Mouse (Mus musculus) frontal cortex, postnatal 14 days (tissue): ENCODE data around the gene Rnf220.

Experiments
- DNase-seq, 2 experiments: peaks; one replicate each; pipeline ENCODE4 v3.0.0; 2022; ENCODE audit warnings: low spot score in 2 of 2

Rnf220 gene

DNA sequence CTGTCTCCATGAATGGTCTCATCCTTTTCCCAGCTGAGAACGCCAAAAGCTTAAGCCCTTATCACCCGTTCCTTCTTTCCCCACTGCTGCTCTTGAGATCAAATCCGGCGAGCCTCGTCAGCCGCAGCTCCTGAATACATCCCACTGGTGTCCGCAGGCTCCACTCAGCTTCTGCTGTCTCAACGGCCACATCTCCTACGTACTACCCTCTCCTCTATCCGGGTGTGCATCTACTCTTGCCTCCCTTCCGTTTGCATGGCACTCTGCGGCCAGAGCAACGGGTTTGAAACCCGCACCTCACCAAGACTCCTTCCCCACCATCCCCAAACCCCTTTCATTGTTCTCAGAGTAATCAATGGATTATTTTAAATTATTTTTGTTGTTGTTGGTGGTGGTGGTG lies 58.8 kb downstream of the Rnf220 start:
- no peak for DNase-seq

- DNase-seq = no peak
These were observed 59.7 kb downstream of the Rnf220 start for GRCm38 (mm10) chr4:117436995-117437660.

GRCm38 (mm10) chr4:117434336-117434735 lies 62.5 kb downstream of the Rnf220 start:
- DNase-seq = no peak

GRCm38 (mm10) chr4:117429604-117430003 lies 67.2 kb downstream of the Rnf220 start:
- no peak for DNase-seq

- DNase-seq = no peak
These were observed 69.3 kb downstream of the Rnf220 start for GRCm38 (mm10) chr4:117427540-117427939.

DNA sequence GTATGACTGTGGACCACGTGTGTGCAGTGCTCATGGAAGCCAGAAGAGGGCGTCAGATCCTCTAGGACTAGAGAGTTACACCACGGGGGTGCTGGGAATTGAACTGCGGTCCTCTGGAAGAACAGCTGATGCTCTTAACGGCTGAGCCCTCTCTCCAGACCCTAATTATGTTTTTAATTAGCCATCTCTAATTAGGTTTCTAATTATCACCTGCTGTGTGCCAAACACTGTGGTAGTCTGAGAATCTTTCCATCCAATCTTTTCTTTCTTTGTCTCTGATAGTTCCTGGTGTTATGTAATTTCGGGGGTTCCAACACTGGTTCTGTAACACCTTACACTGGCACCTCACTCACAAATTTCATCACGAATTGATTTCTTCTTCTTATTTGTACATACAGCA lies 75.8 kb downstream of the Rnf220 start:
- DNase-seq = no peak

DNA sequence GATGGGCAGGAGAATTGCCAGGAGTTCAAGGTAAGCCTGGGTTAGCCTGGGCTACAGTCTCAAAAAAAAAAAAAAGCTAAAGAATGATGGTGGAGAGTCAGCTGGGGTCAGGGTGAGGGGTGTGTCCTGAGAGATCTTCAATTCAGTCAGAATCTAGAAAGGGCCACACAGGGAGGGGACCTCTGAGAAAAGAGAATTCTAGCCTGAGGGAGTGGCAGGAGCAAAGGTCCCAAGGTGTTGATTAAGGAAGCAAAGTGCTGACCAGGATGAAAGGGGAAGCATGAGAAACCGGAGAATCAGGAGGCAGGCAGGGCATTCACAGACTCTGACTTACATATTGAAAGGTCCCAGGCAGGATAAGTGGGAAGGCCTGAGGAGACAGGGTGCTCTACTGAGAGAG lies 80.0 kb downstream of the Rnf220 start:
- no peak for DNase-seq

GRCm38 (mm10) chr4:117410049-117410410 lies 86.8 kb downstream of the Rnf220 start:
- no peak for DNase-seq

DNA sequence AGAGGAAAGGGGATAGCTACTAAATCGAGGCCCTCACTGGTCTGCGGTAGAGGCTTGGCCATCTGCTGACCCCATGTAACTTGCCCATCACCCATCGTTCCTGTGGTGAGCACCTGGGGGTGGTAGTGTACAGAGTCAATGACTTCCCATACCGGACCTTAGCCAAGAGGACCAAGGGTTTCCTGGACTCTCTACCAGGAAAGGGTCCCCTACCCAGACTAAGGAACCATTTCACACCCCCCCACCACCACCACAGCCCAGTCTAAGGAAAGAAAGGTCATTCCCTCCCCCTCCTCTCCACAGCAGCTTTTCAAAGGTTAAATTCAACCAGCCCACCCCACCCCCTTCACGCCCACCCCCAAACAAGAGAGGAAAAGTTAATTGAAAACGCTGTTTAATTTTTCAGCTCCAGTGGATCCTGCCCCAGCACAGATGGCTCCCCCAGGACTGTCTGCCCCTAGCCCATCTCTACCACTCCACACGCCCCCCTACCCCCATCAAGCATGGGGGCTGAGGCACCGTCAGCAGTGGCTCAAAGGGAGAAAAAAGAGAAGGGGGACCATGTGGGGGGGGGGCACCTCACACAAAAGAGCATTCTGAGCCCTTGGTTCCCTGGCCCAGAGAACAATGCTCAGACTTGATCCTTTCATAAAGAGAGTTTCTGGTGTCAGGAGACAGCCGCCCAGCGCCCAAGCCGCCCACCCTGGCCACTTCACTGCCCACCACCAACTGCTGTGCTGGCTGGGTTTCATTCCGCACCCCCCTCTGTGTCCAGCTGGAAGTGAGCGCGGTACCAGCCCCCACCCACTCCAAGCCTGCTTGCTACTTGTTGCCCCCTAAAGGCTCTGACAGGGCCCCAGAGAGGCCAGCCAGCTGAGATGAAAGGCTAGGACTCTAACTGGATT lies 87.5 kb downstream of the Rnf220 start:
- DNase-seq = no peak

- DNase-seq = no peak
These were observed 88.9 kb downstream of the Rnf220 start for GRCm38 (mm10) chr4:117407945-117408344.

DNA sequence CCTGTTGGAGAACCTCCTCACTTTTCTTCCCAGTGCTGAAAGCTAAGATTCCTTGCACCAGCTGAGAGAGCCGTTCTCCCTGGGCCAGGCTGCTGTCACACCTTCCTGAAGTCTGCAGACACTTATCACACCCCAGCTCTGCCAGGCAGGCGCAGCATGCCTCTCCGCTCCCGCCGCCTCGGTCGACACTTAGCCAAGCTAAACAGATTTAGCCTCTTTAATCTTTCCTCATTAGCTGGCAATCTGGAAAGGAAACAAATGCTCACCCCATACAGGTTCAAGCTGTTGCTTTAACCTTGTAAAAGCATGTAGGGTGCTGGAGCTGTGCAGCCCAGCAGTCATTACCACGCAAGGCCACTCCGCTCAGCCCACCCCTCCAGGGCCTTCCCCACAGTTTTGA lies 90.9 kb downstream of the Rnf220 start:
- no peak for DNase-seq

- DNase-seq = no peak
These were observed 91.6 kb downstream of the Rnf220 start for GRCm38 (mm10) chr4:117405211-117405610.

GRCm38 (mm10) chr4:117403411-117403810 lies 93.4 kb downstream of the Rnf220 start:
- DNase-seq = no peak

DNA sequence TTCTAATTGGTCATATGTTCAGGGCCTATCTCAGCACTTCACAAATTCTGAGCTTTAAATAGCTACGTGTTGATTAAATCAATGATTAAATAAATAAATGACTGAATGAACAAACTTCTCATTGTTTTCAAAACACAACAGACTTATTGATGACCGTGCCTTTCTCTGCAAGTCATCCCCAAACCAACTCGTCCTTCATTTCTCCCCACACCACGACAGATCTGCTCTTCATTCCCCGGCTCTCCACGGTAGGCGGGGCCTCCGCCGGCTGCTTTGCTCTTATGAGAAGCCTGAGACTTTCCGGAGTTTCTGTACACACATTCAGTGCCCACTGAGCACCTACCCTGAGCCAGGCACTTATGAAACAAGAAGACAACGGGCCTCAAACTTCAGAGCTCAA lies 99.7 kb downstream of the Rnf220 start:
- no peak for DNase-seq

- no peak for DNase-seq
These were observed 103.8 kb downstream of the Rnf220 start for GRCm38 (mm10) chr4:117393027-117393426.

- DNase-seq = no peak
These were observed 104.5 kb downstream of the Rnf220 start for GRCm38 (mm10) chr4:117392391-117392790.

- no peak for DNase-seq
These were observed 104.9 kb downstream of the Rnf220 start for GRCm38 (mm10) chr4:117391966-117392365.

DNA sequence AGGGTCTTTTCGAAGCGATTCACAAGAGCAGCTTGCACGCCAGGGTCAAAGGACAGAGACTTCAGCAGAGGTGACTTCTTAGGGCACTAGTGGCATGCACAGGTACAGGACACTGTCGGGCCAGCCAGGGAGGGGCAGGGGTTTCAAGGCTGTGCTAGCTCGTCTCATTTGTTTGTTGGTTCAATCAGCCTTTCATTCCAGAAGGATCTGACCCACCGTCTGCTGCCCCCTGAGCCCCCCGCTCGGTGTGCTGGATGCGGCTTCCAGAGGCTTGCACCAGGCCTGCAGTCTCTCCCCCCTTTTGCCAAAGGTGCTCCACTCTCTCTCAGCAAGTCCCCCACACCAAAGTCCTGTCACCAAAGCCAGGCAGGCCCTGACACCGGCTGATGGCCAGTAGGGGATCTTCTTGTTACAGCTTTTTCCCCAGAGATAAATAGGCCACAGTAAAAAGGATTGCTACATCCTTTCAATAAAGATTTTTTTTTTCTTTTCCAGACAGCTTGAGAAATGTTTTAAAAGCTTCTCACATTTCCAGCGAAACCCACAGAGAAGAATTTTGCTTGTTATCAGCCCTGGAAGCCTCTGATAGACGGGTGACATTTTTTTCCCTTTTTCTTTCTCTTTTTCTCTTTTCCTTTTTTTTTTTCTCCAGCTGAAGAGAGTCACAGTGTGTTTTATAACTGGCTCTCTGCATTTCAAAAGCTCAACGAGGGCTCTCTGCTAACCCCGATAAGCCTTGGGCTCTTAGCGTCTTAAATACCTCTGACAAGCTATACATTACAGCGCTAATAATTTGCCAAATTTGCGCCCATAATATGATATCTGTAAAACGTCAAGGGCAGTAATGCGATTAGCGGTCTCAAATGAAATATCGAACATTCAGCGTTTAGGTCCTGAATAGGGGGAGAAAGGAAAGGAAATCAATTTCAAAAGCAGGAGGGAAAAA lies 105.7 kb downstream of the Rnf220 start:
- DNase-seq = no peak

GRCm38 (mm10) chr4:117389264-117390054 lies 107.4 kb downstream of the Rnf220 start:
- DNase-seq = no peak

DNA sequence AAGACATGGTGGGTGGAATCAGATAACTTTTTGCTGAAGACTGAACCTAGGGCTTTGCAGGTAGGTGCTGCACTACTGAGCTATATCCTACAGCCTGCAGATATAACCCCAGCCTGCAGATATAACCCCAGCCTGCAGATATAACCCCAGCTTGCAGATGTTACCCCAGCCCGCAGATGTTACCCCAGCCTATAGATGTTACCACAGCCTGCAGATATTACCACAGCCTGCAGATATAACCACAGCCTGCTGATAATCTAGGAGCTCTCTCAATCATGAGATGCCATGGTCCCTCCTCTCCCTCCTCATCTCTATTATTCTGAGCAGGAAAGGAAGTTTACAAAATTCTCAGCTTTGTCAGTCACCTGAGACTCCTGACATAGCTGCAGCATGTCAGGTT lies 111.6 kb downstream of the Rnf220 start:
- DNase-seq = no peak

- DNase-seq = no peak
These were observed 115.0 kb downstream of the Rnf220 start for GRCm38 (mm10) chr4:117381846-117382245.
